Mouse (Mus musculus) heart, postnatal 25 days (tissue): ENCODE measurements around the gene Nfam1. TPM values are rescaled to one million over a fixed set of nuclear protein-coding genes. Genes with fewer than 3 reads are reported as not detected.
A peak's percentile ranks its signal among the peaks of the same experiment; 100 is the strongest.

ENCODE experiments used
- DNase-seq: peaks from one replicate; pipeline ENCODE4 v3.0.0; 2022; ENCODE audit warnings: low spot score
- intact Hi-C: fragments of 180-260 bp; cut with DNase I; formaldehyde crosslinking; loops from one replicate; pipeline ENCODE4 v1.15.1; 2025
- total RNA-seq, 2 experiments: library from RNA; stranded (reverse); gene quantifications; 2 replicates each; pipeline ENCODE4 v1.2.3; 2021

The Nfam1 gene
- total RNA-seq, 2 experiments from 2014 or later = 2.9 TPM

DNA sequence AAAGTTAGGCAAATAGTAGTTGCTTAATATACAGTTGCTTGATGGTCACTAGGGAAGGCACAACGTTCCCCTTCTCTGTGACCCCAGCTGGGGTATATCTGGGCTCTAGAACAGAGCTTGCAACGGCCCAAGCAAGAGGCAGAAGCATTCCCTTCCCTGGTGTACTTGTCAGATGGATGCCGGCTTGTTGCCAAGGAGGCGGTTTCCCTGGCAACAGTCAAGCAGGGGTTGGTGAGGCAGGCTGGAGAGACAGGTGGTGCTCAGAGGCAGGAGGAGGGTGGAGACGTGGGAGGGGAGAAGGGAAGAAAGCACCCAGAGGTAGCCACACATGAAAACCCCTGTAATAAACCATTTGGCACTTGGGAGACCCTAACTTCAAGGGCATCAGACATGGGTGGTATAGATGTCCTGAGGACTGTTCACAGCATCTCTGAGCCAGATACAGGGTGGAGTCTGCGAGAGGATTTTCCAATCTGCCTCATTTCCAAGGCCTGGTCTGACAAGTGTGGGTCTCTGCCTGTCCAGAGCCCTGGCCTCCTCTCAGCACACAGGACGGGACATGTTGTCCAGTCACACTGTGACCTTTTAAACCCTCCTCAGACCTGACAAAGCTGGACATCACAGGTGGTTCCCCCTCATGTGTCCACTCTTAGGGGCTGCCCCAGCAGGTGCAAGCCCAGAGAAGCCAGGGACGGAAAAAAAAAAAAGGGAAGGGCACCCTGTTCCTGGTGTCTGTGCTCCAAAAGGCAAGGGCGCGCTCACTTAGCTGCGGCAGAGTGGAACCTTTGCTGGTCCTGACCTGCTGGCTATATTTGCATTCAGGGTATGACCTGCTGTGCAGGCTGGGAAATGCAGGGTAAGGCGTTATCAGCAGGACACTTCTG is 30.2 kb downstream of the Nfam1 start:
- DNase-seq = no peak
- intact Hi-C loops = no loop called here

DNA sequence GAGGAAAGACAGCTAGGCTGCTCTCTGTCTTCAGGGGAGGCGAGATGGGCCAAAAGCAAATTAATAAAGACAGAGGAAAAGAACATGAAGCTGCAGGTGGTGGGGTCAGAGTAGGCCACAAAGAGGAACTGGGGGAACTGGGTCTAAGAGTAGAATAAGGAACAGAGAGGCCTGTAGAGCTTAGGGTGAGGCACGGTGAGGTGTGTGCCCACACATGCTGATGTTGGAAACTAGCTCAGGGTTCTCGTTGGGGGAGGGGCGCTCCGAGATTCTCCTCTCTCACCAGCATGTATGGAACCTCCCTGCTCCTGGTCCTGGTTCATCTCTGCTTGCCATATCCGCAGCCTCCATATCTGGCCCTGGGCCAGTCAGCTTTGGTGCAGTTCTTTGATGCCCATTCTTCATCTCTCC is 34.3 kb downstream of the Nfam1 start:
- no peak for DNase-seq
- intact Hi-C loops = no loop called here

DNA sequence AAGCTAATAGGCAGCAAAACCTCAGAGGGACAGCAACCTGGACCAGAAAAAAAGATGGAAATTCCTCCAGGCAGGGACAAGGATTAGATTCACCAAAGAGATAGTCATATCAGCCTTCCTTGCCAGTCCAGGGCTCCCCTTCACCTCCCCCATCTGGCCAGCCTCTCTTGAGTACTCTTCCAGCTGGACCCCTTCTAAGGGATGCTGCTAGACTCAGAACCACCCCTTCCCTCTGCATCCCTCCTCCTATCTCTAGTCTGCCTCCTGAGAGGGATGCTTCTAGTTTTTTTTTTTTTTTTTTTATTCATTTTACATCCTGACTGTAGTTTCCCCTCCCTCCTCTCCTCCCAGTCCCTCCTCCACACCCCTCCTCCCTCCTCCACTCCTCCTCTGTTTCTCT is 36.7 kb downstream of the Nfam1 start:
- intact Hi-C loops = no loop called here
- DNase-seq = no peak

DNA sequence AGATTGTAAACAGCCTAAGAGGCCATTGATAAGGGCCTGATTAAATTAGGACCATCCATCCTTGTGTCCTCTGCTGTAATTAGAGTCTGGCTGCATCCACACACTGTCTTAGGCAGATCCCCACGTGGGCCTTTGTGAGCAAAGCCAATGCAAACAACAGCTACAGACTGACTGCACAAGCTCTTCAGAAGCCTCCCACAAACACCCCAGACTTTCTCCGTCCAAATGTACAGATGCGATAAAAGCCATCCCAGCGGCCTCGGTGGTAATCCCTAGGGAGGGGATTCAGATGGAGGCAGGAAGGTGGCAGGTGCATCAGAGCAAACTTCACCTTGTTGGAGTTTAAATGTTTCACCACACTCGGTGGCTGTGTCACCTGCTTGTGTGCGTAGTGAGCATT is 37.9 kb downstream of the Nfam1 start:
- DNase-seq = no peak
- intact Hi-C loops = no loop called here

DNA sequence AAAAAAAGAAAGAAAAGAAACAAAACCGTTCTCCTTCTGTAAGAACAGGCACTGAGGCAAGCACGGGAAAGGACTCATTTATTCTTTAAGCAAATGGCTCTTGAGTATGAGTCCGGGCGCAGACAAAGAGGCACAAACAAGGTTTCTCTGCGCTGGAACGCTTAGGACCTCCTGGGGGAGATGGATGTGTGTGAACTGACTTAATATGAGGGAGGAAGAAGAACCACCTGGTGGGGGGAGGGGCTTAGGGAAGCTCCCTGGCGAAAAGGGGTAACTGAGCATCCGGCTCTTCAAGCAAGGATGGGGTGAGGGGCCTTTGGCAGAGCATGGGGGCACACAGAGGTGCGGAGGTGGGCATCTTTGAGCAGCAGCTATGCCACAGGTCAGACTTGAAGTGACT is 40.2 kb downstream of the Nfam1 start:
- intact Hi-C loops = no loop called here
- DNase-seq = no peak

DNA sequence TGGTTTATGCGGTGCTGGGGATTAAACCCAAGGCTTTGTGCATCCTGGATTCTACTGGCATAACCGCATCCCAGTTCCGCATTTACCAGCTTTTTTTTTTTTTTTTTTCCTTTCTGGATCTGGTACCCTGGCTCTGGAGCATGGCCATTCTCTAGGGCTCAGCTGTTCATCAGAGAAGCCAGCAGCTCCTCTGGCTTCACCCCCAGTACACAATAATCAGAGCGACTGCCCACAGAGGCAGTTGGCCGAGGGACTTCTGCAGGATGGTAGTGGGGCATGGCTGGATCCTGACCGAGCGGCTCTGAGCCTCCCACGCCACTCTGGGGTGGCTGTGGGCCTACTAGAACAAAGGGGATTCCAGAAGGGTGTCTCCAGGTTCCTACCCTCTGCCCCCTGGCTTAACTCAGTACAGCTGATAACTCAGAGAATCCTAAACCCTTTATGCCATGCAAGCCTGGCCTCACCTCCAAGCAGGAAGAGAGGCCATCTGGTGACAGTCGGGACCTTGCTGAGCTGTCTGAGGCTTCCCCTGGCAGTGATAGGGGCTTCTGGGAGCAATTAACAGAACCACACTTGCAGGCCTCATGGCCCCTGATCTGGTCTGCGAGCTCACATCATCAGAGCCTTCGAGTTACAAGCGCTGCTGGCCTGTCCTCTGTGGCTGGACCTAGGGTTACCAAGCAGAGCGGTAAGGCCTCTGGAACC is 40.9 kb downstream of the Nfam1 start:
- intact Hi-C loops = no loop called here
- DNase-seq = no peak

DNA sequence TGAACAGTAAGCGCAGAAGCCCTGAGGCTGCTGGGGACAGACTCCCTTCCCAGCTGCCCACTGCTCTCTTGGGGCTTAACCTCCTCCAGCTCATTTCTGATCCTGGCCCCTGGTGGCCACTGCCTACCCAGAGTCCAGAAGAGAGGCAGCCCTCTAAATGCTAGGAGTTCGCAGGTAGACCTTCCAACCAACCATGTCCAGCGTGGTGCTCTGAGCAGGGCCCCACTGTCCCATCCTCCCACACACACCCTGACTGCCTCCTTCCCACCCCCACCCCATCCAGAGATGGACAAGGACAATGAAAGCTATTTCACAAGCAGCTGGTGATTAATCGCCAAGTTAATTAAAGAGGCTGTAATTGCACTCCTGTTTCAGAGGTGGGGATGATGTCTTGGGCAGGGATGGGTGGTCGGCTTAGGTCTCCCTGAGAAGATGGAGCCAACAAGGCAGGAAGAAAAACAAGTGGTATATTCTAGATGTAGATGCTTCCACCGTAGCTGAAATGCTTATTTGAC is 43.9 kb downstream of the Nfam1 start:
- intact Hi-C loops = loop anchor here (5.0 kb wide), 1 partner anchor 92 kb away; no protein-coding TSS in a partner anchor

DNA sequence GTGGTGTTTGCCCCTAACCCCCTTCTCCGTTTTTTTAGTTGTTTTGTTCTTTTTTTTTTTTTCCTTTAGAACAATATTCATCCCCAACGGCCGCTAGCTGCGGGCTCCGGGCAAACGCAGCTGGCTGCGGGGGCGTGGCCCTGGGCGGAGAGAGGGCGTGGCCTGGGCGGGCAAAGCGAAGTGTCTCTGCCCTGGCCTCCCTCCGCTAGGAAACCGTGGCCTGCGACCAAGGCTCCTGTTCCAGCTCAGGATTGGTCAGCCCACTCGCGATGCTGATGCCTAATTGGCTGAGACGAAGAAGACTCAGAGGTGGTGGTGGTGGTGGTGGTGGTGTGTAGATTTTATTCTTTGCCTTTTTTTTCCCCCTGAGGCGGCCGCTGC is 45.4 kb downstream of the Nfam1 start, which contains the start of gene Tcf20:
Gene Tcf20 (minus strand): TSS at position 141 of the 381 bp plus-strand sequence.
- intact Hi-C loops = loop anchor here (5.0 kb wide), 1 partner anchor 90 kb away; no protein-coding TSS in a partner anchor
- DNase-seq = peak; percentile 82

More for the DNA sequence above, 43.9 kb downstream of the Nfam1 start:
- no peak for DNase-seq

DNA sequence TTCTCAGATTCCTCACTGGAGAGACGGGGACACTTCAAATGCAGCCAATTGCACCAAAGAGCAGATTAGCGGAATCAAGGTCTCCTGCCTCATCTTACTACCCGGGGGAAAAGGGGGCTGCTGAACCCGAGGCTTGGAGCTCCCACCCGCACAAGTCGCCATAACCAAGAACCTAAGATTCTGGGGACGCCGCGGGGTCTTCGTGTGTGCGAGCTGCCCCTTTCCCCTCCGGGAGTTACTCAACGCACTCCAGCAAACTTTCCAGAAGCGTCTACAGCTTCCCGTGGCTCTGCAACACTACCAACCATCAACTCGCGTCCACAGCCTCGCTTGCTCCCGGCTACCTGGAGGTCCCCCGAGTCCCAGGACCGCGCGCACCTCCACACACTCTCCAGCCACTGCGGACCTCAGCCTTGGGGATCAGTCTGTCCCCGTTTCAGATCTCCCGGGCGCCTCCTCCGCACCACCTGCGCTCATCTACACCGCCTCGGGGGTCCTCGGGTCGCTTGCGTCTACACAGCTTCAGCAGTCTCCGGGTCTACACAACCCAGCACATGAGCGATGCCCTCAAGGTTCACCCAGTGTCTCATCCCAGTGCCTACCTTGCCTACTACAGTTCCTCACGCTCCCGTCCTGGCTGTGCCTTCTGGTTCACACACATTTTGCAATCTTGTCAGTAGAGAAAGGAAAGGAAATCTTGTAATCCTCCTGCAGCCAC is 45.9 kb downstream of the Nfam1 start:
- DNase-seq = no peak
- intact Hi-C loops = loop anchor here (5.0 kb wide), 1 partner anchor 90 kb away; no protein-coding TSS in a partner anchor

DNA sequence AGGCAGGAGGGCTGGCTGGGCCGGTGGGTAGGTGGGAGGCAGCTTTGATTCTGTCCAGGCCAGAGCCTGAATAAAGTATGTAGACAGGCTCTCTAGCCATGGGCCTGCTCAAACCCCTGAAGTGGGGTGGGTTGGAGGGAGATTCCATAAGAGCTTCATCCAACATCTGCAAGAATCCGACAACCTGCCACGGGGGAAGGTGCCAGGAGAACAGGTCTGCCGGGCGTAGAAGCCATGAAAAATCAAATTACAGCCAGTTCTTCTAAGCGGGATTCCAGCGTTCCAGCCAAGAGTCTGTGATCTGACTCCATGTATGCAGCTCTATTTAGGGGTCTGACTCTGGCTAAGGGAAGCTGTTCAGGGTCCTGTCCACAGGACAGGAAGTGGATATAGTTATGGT is 48.5 kb downstream of the Nfam1 start:
- intact Hi-C loops = no loop called here
- DNase-seq = no peak

DNA sequence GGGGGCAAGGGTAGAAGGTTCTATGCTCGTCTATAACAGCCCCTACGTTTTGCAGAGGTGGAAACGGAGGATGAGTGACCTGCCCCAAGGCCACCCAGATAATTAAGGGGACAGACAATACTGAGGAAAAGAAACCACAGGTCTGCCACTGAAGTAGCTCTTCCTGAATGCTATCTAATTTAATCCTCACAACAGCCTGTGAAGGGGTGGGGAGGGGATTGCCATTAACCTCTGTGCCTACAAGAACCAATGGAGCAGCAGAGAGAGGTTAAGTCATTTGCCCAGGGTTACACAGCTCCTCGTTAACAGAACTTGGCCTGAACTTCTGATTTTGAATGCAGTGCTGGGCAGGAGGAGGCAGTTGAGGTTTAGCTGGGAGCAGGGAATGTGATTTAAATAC is 49.0 kb downstream of the Nfam1 start:
- no peak for DNase-seq
- intact Hi-C loops = no loop called here

DNA sequence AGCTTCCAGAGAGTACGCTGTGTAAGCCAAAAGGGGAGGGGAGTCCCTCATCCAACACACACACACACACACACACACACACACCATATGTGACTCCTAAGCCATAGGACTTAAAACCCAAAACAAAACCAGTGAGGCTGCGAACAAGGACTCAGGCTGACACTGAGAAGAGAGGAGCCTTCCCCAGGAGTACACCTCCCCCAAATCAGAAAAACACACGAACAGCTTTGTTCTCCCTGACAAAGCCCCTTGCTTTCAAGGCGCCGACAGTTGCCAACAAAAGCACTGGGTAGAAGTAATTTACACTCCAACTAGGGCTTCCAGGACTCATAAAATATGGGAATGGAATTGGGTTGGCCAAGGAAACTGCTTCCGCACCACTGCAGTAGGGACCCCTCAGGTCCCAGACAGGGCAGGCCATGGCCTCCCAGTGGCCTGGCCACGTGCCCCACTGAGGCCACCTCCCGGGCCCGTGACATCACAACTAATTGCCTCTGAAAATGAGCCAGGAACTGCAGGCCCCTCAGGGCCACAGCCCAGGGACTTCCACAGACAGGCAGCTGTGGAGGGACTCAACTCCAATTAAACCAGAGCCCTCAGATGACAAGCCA is 49.6 kb downstream of the Nfam1 start:
- intact Hi-C loops = no loop called here
- DNase-seq = peak; percentile 15

DNA sequence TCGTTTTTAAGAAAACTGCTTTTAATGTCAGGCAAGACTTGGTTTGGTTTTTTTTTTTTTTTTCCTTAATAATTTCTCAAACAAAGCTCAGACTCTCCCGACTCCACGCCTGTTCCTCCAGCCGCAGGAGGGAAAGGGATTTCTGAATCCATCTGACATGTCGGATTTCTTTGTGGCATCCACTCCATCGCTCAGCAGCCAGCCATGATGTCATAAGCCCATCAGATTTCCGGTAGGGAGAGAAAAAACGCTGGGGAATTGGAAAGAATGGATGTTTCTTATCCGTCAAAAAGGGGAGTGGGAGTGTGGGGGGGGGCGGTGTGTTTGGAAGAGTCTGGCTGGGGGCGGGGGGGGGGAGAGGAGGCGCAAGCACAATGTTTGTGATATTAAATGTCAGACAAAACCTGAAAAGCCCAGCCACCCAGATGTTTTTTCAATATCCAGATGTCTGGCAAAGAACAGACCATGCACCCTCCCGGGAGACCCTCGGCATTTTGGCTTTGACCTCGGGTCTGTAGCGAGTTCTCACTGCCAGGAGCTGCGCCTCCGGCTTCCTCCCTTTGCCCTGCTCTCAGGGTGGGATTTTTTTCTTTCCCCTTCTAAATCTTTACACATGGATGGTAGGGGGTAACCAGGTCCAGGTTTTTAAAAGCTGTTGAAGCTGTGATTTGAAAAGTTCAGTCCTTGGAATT is 50.2 kb downstream of the Nfam1 start:
- DNase-seq = no peak
- intact Hi-C loops = no loop called here

DNA sequence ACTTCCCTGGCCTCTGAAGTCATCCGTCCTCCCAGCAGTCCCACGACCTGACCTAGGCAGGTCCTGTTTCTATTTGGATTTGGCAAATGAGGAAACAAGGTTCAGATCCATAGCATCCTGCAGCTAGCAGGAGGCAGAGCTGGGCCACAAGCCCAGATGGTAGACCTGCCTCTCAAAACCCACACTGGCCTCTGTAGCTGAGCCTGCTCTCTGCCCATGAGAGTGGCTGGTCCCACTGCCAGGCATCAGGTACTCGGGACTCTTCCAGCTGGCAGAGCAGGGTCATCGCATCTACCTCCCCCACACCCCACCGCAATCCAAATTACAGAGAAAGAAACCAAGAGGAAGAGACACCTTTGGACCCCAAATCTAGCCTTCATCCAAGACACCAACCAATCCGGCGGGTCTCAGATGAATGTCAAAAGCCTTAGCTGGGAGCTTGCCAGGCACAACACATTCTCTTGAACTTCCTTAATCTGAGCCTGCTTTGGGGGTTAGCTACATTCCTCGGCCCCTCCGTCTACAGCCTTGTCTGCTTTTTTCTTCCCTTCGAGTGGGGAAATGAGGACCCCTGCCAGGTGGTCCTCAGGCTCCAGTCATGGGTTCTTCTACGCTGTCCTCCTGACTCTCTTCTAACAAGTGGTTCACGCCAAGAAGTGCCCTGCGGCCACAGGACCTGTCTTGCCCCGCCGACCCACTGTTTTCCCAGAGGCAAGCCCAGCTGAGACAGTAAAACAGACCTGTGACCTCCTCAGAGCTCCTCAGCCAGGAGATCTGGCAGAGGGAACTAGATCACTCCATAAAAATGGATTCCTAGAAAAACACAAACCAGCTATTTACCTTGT is 51.2 kb downstream of the Nfam1 start:
- intact Hi-C loops = no loop called here
- DNase-seq = no peak

DNA sequence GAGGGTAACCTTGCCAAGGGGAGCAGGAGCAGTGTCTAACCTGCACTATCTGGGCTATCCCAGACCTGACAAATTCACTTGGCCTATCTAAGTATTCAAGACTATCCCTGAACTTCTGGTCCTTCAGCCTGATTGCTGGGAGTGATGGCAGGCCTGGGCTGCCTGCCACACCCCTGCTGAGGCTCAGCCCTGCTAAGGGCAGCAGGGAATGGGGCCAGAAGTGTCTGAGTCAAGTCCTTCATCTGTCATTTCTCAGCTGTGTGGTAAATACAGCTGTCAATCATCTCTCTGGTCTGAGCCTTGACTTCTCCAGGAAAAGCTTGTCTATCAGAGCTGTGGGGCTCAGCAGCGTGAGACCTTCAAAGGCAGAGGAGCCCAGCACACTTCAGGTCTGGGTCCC is 53.6 kb downstream of the Nfam1 start:
- intact Hi-C loops = no loop called here
- no peak for DNase-seq

DNA sequence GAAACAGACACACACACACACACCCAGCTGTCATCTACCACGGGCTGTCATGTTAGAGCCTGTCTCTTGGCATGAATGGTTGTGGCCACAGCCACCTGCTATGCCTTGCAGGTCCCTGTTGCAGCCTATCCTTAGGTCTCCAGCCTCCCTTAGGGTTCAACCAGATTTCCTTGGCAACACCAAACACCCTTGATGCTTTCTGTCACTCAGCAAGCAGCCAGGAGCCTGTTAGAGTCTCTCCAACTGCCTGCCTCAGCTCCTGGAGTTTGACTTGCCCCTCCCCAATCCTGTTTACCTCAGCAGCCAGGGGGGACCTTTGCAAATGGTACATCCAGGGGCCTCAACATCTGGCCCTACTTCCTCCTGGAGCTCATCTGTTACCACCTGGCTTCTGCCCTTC is 58.6 kb downstream of the Nfam1 start:
- intact Hi-C loops = no loop called here

DNA sequence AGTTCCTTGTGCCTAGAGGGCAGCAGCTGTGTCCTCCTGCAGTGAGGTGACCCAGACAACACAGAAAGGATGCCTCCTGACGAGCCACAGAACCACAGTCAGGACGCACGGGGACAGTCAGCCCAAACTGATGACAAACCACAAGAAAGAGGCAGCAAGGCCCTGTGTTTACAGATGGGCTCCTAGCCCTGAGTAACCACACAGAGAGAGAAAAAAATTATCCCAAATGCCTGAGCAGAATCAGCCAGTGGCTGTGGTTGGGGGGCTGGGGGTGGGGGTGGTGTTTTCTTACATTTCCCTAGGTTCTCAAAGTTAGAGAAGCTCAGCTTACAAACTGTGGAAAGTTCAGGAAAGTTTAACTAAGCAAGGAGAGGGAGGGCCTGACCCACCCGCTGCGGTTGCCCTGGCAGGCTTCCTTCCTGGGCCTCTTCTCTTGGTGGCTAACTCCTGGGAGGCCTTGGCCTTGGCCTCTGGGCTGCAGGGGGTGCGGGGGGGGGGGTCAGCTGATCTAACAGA is 63.8 kb downstream of the Nfam1 start:
- intact Hi-C loops = no loop called here

More for the DNA sequence above, 58.6 kb downstream of the Nfam1 start:
- DNase-seq = no peak

DNA sequence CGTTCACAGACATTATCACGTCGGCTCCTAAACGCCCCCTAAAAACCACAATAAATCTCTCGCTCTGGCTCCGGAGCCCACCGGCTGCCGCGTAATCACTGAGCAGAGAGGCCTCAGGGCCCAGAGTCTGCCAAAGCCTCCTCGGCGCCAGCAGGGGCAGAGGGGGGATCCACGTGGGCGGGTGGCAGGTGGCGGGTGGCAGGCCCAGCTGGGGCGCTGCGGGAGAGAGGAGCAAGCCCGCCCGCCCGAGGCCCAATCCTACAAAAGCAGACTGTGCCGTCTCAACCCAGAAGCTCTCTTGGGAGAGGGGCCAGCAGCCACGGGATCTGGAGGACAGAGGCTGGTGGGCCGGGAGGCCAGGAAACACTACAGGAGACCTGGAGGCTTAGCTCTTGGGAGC is 64.7 kb downstream of the Nfam1 start:
- no peak for DNase-seq
- intact Hi-C loops = no loop called here

More for the DNA sequence above, 63.8 kb downstream of the Nfam1 start:
- DNase-seq = no peak
